Mouse (Mus musculus): ENCODE results near the gene Scfd2.

GRCm38 (mm10) chr5:74404887-74405286, 126.7 kb downstream of the Scfd2 start:
- TF ChIP-seq TAL1 (IDR thresholded peaks at IDR 0.05; ENCODE audit: low read length) (no peak), GATA1 (IDR thresholded peaks at IDR 0.05; ENCODE audit: low read length) (no peak)

Measured in erythroblast, embryonic 14.5 days (primary cell).